Mouse (Mus musculus): ENCODE data around the gene Mcm10. TPM values are rescaled to one million over a fixed set of nuclear protein-coding genes. Genes with fewer than 3 reads are reported as not detected.

The Mcm10 gene
- polyA plus RNA-seq, 1 experiment from 2014 or later = 30.0 TPM

DNA sequence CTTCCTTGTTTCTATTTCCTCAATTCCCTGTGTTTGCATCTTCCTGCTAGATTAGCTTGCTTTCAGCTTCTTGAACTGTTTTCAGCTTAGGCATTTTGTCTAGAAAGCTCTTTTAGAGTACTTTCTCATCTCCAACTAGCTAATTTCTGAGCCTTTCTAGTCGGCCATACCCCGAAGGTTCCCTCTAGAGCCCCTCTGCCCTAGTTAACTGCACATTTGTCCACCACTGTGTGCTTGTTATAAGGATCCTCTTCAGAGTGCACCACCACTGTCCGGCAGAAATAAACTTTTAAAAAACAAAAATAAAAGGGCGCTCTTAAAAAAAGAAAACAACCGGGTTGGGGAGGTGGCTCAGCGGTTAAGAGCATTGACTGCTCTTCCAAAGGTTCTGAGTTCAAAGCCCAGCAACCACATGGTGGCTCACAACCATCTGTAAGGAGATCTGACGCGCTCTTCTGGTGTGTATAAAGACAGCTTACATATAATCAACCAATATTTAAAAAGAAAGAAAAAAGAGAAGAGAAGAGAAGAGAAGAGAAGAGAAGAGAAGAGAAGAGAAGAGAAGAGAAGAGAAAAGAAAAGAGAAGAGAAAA is 597 bp downstream of the Mcm10 start:
- H3K4me1 ChIP-seq (replicated peaks) = peaks cover 29% of the 10 kb centered on the region
- H3K27me3 ChIP-seq = no peaks in the 10 kb centered on the region
- H3K4me2 ChIP-seq = peak overlapping the region; percentile 70
- peak; percentile 44 for ATAC-seq (ENCODE audit: insufficient read depth)
- H3K27ac ChIP-seq (replicated peaks) = peak overlapping the region; percentile 68; the same call in 1 of the 2 replicates
- 4% methylated on average over 8 of the region's 8 CpGs for WGBS (ENCODE audit: insufficient replicate concordance)
- H3K9ac ChIP-seq = peak overlapping the region; percentile 79
- H3K4me3 ChIP-seq (replicated peaks) = peak overlapping the region; percentile 95
- no peaks in the 10 kb centered on the region for H3K9me3 ChIP-seq (replicated peaks)
- H3K36me3 ChIP-seq (replicated peaks) = peaks cover 31% of the 10 kb centered on the region

DNA sequence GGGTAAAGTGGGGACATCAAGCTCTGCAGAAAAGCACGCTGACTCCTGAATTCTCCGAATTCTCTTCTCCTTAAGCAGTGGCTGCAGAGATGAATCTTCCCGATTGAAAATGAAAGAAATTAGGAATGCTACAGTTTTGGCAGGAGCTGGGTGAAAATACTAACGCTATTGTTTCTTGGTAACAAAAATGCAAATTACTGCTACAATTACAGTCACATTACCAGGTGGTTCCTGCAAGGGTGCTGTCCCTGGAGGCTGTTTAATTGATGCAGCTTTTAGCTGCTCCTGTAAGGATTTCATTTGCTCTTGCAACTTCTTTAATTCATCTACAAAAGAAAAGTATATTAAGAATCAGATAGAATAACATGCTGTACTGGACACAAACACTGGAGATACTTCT is 5.5 kb downstream of the Mcm10 start:
- ATAC-seq (ENCODE audit: insufficient read depth) = no peak
- Histone ChIP-seq H3K4me1 (replicated peaks) (peaks cover 17% of the 10 kb centered on the region), H3K27ac (replicated peaks) (no peak overlapping the region), H3K27me3 (no peaks in the 10 kb centered on the region), H3K36me3 (replicated peaks) (peaks cover 77% of the 10 kb centered on the region), H3K4me2 (no peak overlapping the region), H3K4me3 (replicated peaks) (no peak overlapping the region), H3K9me3 (replicated peaks) (no peaks in the 10 kb centered on the region), H3K9ac (no peak overlapping the region)
- 89% methylated on average over 4 of the region's 4 CpGs for WGBS (ENCODE audit: insufficient replicate concordance)

DNA sequence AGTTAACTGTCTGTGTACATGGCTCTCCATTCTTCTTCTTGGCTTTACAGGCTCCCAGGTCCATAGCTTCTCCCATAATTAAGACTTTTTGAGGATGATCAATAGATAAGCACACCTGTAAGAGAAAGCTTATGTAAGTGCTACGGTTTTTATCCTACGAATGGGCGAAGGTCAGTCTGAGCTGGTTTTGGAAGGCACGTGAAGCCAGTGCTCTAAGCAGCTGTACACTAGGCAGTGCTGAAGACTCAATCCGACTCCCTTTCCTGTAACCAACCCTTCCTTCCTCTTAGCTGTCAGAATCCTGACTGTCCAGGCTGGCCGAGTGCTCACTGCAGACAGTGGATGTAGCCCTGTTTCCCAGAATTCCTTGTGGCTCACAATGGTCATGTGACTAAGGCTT is 11.3 kb downstream of the Mcm10 start:
- H3K27me3 ChIP-seq = no peaks in the 10 kb centered on the region
- H3K36me3 ChIP-seq (replicated peaks) = peaks cover 97% of the 10 kb centered on the region
- no peak overlapping the region for H3K9ac ChIP-seq
- whole genome bisulfite sequencing (ENCODE audit: insufficient replicate concordance) = 85% methylated on average over 6 of the region's 6 CpGs
- H3K9me3 ChIP-seq (replicated peaks) = no peaks in the 10 kb centered on the region
- no peaks in the 10 kb centered on the region for H3K4me1 ChIP-seq (replicated peaks)
- H3K4me2 ChIP-seq = no peak overlapping the region
- H3K27ac ChIP-seq (replicated peaks) = no peak overlapping the region
- ATAC-seq (ENCODE audit: insufficient read depth) = no peak
- no peak overlapping the region for H3K4me3 ChIP-seq (replicated peaks)

DNA sequence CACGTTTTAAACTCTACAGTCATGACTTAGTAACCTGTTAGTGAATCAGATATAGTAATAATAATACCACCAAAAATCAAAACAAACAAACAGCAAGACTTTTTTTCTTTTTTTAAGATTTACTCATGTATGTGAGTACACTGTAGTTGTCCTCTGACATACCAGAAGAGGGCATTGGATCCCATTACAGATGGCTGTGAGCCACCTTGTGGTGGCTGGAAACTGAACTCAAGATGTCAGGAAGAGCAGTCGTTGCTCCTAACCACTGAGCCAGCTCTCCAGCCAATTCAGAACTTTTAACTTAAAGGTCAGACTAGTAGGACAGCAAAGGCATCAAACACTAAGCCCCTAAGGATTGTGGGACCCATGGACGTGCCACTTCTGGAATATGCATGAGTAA is 13.7 kb downstream of the Mcm10 start:
- H3K27me3 ChIP-seq = no peaks in the 10 kb centered on the region
- H3K4me3 ChIP-seq (replicated peaks) = no peak overlapping the region
- no peaks in the 10 kb centered on the region for H3K4me1 ChIP-seq (replicated peaks)
- no peak overlapping the region for H3K4me2 ChIP-seq
- 73% methylated on average over 3 of the region's 3 CpGs for WGBS (ENCODE audit: insufficient replicate concordance)
- H3K9ac ChIP-seq = no peak overlapping the region
- no peak for ATAC-seq (ENCODE audit: insufficient read depth)
- no peak overlapping the region for H3K27ac ChIP-seq (replicated peaks)
- H3K36me3 ChIP-seq (replicated peaks) = peaks cover 99% of the 10 kb centered on the region
- no peaks in the 10 kb centered on the region for H3K9me3 ChIP-seq (replicated peaks)

DNA sequence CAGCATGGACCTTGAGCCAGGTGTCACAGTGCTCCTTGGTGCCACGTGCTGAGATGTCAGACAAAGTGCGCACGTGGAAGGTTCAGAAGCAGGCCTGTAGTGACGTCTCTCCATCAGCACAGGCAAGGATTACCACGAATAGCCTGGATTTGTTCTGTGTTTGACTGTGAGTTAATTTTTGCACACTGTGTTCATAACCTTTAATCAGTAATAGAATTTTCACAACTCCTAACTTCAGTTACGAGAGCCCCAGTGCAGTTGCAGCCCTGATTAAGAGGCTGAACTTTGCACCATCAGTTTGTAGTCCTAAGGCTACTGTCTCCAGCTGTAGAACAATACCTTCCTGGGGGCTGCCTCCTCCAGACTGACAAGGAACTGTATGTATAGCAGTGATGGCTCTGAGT is 16.2 kb downstream of the Mcm10 start:
- H3K9ac ChIP-seq = no peak overlapping the region
- 82% methylated on average over 6 of the region's 6 CpGs for WGBS (ENCODE audit: insufficient replicate concordance)
- no peaks in the 10 kb centered on the region for H3K4me1 ChIP-seq (replicated peaks)
- peaks cover 99% of the 10 kb centered on the region for H3K36me3 ChIP-seq (replicated peaks)
- no peaks in the 10 kb centered on the region for H3K9me3 ChIP-seq (replicated peaks)
- H3K4me3 ChIP-seq (replicated peaks) = no peak overlapping the region
- no peaks in the 10 kb centered on the region for H3K27me3 ChIP-seq
- peak; percentile 63 for ATAC-seq (ENCODE audit: insufficient read depth)
- H3K4me2 ChIP-seq = no peak overlapping the region
- H3K27ac ChIP-seq (replicated peaks) = peak overlapping the region; percentile 24

DNA sequence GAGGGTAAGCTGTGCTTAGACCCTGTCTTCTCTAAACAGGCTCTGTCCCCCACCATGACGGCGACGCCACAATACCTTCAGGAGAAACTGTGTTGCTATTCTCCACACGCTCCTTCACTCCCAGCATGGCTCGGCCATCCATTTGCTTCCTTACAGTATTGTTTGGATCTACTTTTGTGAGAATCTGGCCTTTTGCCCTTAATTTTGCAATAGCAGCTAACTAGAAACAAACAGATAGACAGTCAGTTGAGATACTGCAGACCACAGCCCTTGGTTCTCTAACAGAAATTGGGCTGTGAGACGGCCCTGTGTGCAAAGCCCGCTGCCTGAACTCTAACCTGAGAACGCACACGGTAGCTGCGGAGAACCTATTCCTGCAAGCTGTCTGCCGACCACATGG is 16.9 kb downstream of the Mcm10 start:
- Histone ChIP-seq H3K4me3 (replicated peaks) (no peak overlapping the region), H3K4me1 (replicated peaks) (no peaks in the 10 kb centered on the region), H3K9ac (no peak overlapping the region), H3K36me3 (replicated peaks) (peaks cover 99% of the 10 kb centered on the region), H3K27me3 (no peaks in the 10 kb centered on the region), H3K27ac (replicated peaks) (no peak overlapping the region), H3K9me3 (replicated peaks) (no peaks in the 10 kb centered on the region), H3K4me2 (no peak overlapping the region)
- WGBS (ENCODE audit: insufficient replicate concordance) = 75% methylated on average over 11 of the region's 11 CpGs
- ATAC-seq (ENCODE audit: insufficient read depth) = 0 out of 2 replicates have a peak, but pooled peaks have one; percentile 38

DNA sequence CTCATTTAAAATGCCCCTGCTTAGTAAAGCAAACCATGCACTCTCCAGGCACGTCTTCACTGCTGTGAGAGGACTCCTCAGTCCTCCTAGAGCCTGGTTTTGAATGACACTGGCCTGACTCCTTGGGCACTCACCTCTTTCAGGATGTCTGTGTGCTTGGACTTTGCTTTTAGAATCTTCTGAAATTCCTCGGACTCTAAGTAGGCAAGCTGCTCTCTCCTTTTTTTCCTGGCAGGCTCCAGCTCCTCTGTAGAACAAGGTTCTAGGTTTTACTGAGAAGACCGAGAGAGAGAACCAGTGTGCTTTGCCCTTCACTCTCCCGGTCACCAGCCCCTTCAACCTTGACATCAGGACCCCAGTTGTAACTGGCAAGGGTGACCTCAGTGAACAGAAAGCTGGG is 18.2 kb downstream of the Mcm10 start:
- WGBS (ENCODE audit: insufficient replicate concordance) = 79% methylated on average over 4 of the region's 4 CpGs
- Histone ChIP-seq H3K27ac (replicated peaks) (no peak overlapping the region), H3K9ac (no peak overlapping the region), H3K27me3 (no peaks in the 10 kb centered on the region), H3K9me3 (replicated peaks) (no peaks in the 10 kb centered on the region), H3K4me2 (no peak overlapping the region), H3K4me1 (replicated peaks) (no peaks in the 10 kb centered on the region), H3K36me3 (replicated peaks) (peaks cover 98% of the 10 kb centered on the region), H3K4me3 (replicated peaks) (no peak overlapping the region)
- ATAC-seq (ENCODE audit: insufficient read depth) = no peak

DNA sequence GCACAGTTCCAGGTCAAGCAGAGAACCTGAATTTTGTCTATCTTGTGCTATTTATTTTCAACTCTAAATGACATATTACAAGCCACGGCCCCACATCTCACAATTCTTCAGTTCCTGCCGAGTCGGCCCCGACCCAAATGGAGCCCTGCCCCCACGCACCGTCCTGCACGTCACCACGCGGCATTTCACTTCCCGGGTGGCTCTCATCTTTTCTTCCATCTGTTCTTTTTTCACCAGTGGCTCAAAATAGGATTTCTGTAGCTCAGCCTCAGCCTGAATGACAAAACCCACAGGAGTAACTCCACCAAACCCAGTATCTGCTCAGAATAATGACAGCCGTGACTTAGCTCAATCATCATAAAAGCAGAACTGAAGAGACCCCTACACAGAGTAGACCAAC is 19.0 kb downstream of the Mcm10 start:
- H3K27ac ChIP-seq (replicated peaks) = no peak overlapping the region
- no peaks in the 10 kb centered on the region for H3K9me3 ChIP-seq (replicated peaks)
- no peaks in the 10 kb centered on the region for H3K4me1 ChIP-seq (replicated peaks)
- H3K9ac ChIP-seq = no peak overlapping the region
- WGBS (ENCODE audit: insufficient replicate concordance) = 85% methylated on average over 11 of the region's 11 CpGs
- no peaks in the 10 kb centered on the region for H3K27me3 ChIP-seq
- no peak overlapping the region for H3K4me2 ChIP-seq
- H3K4me3 ChIP-seq (replicated peaks) = no peak overlapping the region
- peaks cover 95% of the 10 kb centered on the region for H3K36me3 ChIP-seq (replicated peaks)
- ATAC-seq (ENCODE audit: insufficient read depth) = no peak

DNA sequence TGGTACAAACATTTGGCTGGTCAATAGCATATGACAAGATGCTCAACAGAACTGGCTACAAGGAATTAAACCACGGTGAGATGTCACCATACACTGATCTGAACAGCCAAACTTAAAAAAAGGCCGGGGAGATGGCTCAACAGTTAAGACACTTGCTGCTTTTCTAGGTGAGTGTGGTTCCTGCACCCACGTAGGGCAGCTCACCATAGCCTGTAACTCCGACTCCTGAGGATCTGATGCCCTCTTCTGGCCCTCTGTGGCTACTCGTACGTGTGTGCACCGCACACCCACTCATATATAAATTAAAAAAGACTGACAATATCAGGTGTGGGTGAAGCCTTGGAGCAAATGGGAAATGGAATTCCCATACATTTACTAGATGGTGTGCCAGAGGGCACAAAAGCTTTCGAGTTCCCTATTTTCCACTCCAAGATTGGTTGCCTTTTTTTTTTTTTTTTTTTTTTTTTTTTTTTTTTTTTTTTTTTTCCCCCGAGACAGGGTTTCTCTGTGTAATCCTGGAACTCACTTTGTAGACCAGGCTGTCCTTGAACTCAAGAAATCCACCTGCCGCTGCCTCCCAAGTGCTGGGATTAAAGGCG is 23.7 kb downstream of the Mcm10 start:
- H3K9ac ChIP-seq = no peak overlapping the region
- no peaks in the 10 kb centered on the region for H3K4me1 ChIP-seq (replicated peaks)
- no peaks in the 10 kb centered on the region for H3K27me3 ChIP-seq
- ATAC-seq (ENCODE audit: insufficient read depth) = no peak
- H3K4me2 ChIP-seq = no peak overlapping the region
- H3K27ac ChIP-seq (replicated peaks) = no peak overlapping the region
- peaks cover 51% of the 10 kb centered on the region for H3K36me3 ChIP-seq (replicated peaks)
- WGBS (ENCODE audit: insufficient replicate concordance) = 66% methylated on average over 11 of the region's 11 CpGs
- H3K4me3 ChIP-seq (replicated peaks) = no peak overlapping the region
- no peaks in the 10 kb centered on the region for H3K9me3 ChIP-seq (replicated peaks)

DNA sequence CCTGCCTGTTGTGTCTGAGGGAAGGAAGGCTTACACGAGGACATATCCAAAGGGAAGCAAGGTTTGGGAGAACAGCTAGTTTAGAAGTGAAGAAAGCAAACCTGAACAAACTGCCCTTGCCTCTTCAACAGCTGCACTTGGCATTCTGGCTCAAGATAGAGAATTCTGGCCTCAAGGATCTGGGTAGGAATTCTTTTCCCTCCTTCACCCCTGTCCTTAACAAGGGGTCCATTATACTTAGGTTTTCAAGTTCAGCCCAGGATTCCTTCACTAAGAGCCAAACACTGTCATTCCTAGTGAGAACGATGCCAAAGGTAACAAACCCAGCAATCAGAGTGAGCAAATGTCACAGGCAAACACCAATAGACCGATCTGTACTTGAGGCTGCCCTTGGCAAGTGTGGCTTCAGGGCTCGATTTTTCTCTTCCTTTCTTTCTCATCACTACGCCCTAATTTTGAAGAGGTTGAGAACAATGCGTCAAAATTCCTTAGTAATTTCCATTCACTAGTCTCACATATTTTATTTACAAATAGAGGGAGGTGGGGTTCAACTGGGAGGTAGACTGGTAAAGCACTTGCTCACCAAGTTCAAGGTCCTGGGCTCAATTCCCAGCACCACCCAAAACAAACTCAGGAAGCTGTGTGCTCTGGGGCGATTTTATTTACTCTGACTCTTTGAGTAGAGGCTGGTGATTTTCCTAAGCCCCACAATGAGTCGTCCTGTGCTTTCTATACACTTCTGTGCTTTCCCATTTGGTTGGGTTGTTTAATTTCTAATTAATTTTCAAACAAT is 25.0 kb downstream of the Mcm10 start:
- no peak for ATAC-seq (ENCODE audit: insufficient read depth)
- no peak overlapping the region for H3K9ac ChIP-seq
- H3K4me3 ChIP-seq (replicated peaks) = no peak overlapping the region
- H3K36me3 ChIP-seq (replicated peaks) = peaks cover 38% of the 10 kb centered on the region
- no peaks in the 10 kb centered on the region for H3K27me3 ChIP-seq
- no peak overlapping the region for H3K27ac ChIP-seq (replicated peaks)
- no peaks in the 10 kb centered on the region for H3K4me1 ChIP-seq (replicated peaks)
- no peaks in the 10 kb centered on the region for H3K9me3 ChIP-seq (replicated peaks)
- H3K4me2 ChIP-seq = no peak overlapping the region
- WGBS (ENCODE audit: insufficient replicate concordance) = 70% methylated on average over 8 of the region's 8 CpGs

DNA sequence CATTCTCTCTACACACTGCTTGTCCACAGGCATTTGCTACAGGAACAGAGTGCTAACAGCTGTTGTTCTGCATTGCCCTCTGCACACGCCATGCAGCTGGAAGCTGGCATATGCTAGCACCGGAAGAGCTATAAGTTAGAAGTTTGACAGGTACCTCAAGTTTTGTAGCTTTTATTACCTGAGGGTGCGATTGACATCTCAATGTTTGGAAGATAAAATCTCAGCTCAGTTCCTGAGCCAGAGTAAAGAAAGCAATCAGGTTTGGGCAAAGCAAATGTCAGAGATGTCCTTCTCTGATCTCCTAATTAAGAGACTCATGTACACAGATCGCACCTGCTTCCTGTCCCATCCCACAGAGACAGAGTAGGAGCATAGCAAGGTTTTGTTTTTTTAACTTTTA is 25.8 kb downstream of the Mcm10 start:
- 76% methylated on average over 4 of the region's 4 CpGs for WGBS (ENCODE audit: insufficient replicate concordance)
- no peaks in the 10 kb centered on the region for H3K4me1 ChIP-seq (replicated peaks)
- no peak overlapping the region for H3K27ac ChIP-seq (replicated peaks)
- H3K4me2 ChIP-seq = no peak overlapping the region
- ATAC-seq (ENCODE audit: insufficient read depth) = no peak
- H3K9ac ChIP-seq = no peak overlapping the region
- H3K36me3 ChIP-seq (replicated peaks) = peaks cover 30% of the 10 kb centered on the region
- H3K4me3 ChIP-seq (replicated peaks) = no peak overlapping the region
- H3K27me3 ChIP-seq = no peaks in the 10 kb centered on the region
- H3K9me3 ChIP-seq (replicated peaks) = no peaks in the 10 kb centered on the region

Measured in liver, embryonic 15.5 days (tissue).